Mouse (Mus musculus): ENCODE results near the gene Irak4. TPM values are rescaled to one million over a fixed set of nuclear protein-coding genes. Genes with fewer than 3 reads are reported as not detected.
A peak's percentile ranks its signal among the peaks of the same experiment; 100 is the strongest.

Irak4 gene
- polyA plus RNA-seq, 2 experiments = 1.7 TPM

GRCm38 (mm10) chr15:94572746-94573145 lies 29.3 kb downstream of the Irak4 start:
- no peak for ATAC-seq (ENCODE audit: insufficient read depth)
- no peak for DNase-seq (ENCODE audit: low read depth in 3 of 3, low spot score in 3 of 3)
- Histone ChIP-seq H3K9me3 (ENCODE audit: control insufficient read depth, low read length) (no peaks in the 10 kb centered on the region), H3K36me3 (replicated peaks; ENCODE audit: control insufficient read depth, insufficient read depth, low read depth) (no peaks in the 10 kb centered on the region), H3K27ac (no peak overlapping the region), H3K4me2 (ENCODE audit: low read depth) (no peak overlapping the region), H3K4me3 (ENCODE audit: insufficient read depth in 1 of 2, low read depth in 2 of 2, low read length in 2 of 2) (no peak overlapping the region), H3K9ac (replicated peaks) (no peak overlapping the region), H3K27me3 (ENCODE audit: control insufficient read depth, insufficient read depth, low read length) (no peaks in the 10 kb centered on the region), H3K4me1 (replicated peaks; ENCODE audit: control insufficient read depth in 2 of 2, insufficient read depth in 2 of 2, low read length in 1 of 2) (0 out of 4 replicates have a peak, but pooled peaks cover 0 to 2% of the 10 kb centered on the region in 2 experiments)
- 59% methylated on average over 8 of the region's 8 CpGs for WGBS (ENCODE audit: insufficient replicate concordance)
- TF ChIP-seq CTCF (IDR thresholded peaks at IDR 0.05; ENCODE audit: low read depth) = no peak
- no peak for TF ChIP-seq EP300 (IDR thresholded peaks at IDR 0.05; ENCODE audit: low read depth)

GRCm38 (mm10) chr15:94574566-94575268 lies 31.3 kb downstream of the Irak4 start:
- Histone ChIP-seq H3K9me3 (ENCODE audit: control insufficient read depth, low read length) (no peaks in the 10 kb centered on the region), H3K9ac (replicated peaks) (no peak overlapping the region), H3K4me1 (replicated peaks; ENCODE audit: control insufficient read depth in 2 of 2, insufficient read depth in 2 of 2, low read length in 1 of 2) (no peaks in the 10 kb centered on the region), H3K4me2 (ENCODE audit: low read depth) (no peak overlapping the region), H3K4me3 (ENCODE audit: insufficient read depth in 1 of 2, low read depth in 2 of 2, low read length in 2 of 2) (no peak overlapping the region), H3K27ac (no peak overlapping the region), H3K36me3 (replicated peaks; ENCODE audit: control insufficient read depth, insufficient read depth, low read depth) (peaks cover 5% of the 10 kb centered on the region; the same call in 1 of the 2 replicates), H3K27me3 (ENCODE audit: control insufficient read depth, insufficient read depth, low read length) (no peaks in the 10 kb centered on the region)
- DNase-seq (ENCODE audit: low read depth in 3 of 3, low spot score in 3 of 3) (no peak), ATAC-seq (ENCODE audit: insufficient read depth) (no peak)
- TF ChIP-seq CTCF (IDR thresholded peaks at IDR 0.05; ENCODE audit: low read depth) = no peak
- no peak for TF ChIP-seq EP300 (IDR thresholded peaks at IDR 0.05; ENCODE audit: low read depth)
- WGBS (ENCODE audit: insufficient replicate concordance) = 70% methylated on average over 4 of the region's 4 CpGs

- WGBS (ENCODE audit: insufficient replicate concordance) = 78% methylated on average over 7 of the region's 7 CpGs
- ATAC-seq (ENCODE audit: insufficient read depth) (no peak), DNase-seq (ENCODE audit: low read depth in 3 of 3, low spot score in 3 of 3) (no peak)
- Histone ChIP-seq H3K9me3 (ENCODE audit: control insufficient read depth, low read length) (no peaks in the 10 kb centered on the region), H3K36me3 (replicated peaks; ENCODE audit: control insufficient read depth, insufficient read depth, low read depth) (peaks cover 54% of the 10 kb centered on the region), H3K4me2 (ENCODE audit: low read depth) (no peak overlapping the region), H3K4me1 (replicated peaks; ENCODE audit: control insufficient read depth in 2 of 2, insufficient read depth in 2 of 2, low read length in 1 of 2) (no peaks in the 10 kb centered on the region), H3K9ac (replicated peaks) (no peak overlapping the region), H3K27me3 (ENCODE audit: control insufficient read depth, insufficient read depth, low read length) (no peaks in the 10 kb centered on the region), H3K4me3 (ENCODE audit: insufficient read depth in 1 of 2, low read depth in 2 of 2, low read length in 2 of 2) (no peak overlapping the region), H3K27ac (no peak overlapping the region)
- TF ChIP-seq CTCF (IDR thresholded peaks at IDR 0.05; ENCODE audit: low read depth) = no peak
- no peak for TF ChIP-seq EP300 (IDR thresholded peaks at IDR 0.05; ENCODE audit: low read depth)
These were observed 38.7 kb downstream of the Irak4 start for GRCm38 (mm10) chr15:94582000-94582593.

- H3K36me3 ChIP-seq (replicated peaks; ENCODE audit: control insufficient read depth, insufficient read depth, low read depth) = peaks cover 54% of the 10 kb centered on the region
- no peak for ATAC-seq (ENCODE audit: insufficient read depth)
These were observed 39.7 kb downstream of the Irak4 start for GRCm38 (mm10) chr15:94583153-94583552.

GRCm38 (mm10) chr15:94584738-94585137 lies 41.3 kb downstream of the Irak4 start:
- H3K9me3 ChIP-seq (ENCODE audit: control insufficient read depth, low read length) = no peaks in the 10 kb centered on the region
- no peak for ATAC-seq (ENCODE audit: insufficient read depth)
- H3K4me2 ChIP-seq (ENCODE audit: low read depth) = no peak overlapping the region
- no peaks in the 10 kb centered on the region for H3K27me3 ChIP-seq (ENCODE audit: control insufficient read depth, insufficient read depth, low read length)
- H3K9ac ChIP-seq (replicated peaks) = no peak overlapping the region
- no peak for DNase-seq (ENCODE audit: low read depth in 3 of 3, low spot score in 3 of 3)
- no peak overlapping the region for H3K4me3 ChIP-seq (ENCODE audit: insufficient read depth in 1 of 2, low read depth in 2 of 2, low read length in 2 of 2)
- TF ChIP-seq CTCF (IDR thresholded peaks at IDR 0.05; ENCODE audit: low read depth) (peak; percentile 38), EP300 (IDR thresholded peaks at IDR 0.05; ENCODE audit: low read depth) (no peak)
- peaks cover 49% of the 10 kb centered on the region for H3K36me3 ChIP-seq (replicated peaks; ENCODE audit: control insufficient read depth, insufficient read depth, low read depth)
- H3K27ac ChIP-seq = no peak overlapping the region
- 74% methylated on average over 4 of the region's 4 CpGs for WGBS (ENCODE audit: insufficient replicate concordance)
- peaks cover 3% of the 10 kb centered on the region in 2 experiments; a peak in 2 of 4 replicates for H3K4me1 ChIP-seq (replicated peaks; ENCODE audit: control insufficient read depth in 2 of 2, insufficient read depth in 2 of 2, low read length in 1 of 2)

More at GRCm38 (mm10) chr15:94583153-94583552, 39.7 kb downstream of the Irak4 start:
- no peak for DNase-seq (ENCODE audit: low read depth in 3 of 3, low spot score in 3 of 3)
- Histone ChIP-seq H3K9me3 (ENCODE audit: control insufficient read depth, low read length) (no peaks in the 10 kb centered on the region), H3K4me1 (replicated peaks; ENCODE audit: control insufficient read depth in 2 of 2, insufficient read depth in 2 of 2, low read length in 1 of 2) (peaks cover 0 to 3% of the 10 kb centered on the region in 2 experiments; a peak in 2 of 4 replicates), H3K4me3 (ENCODE audit: insufficient read depth in 1 of 2, low read depth in 2 of 2, low read length in 2 of 2) (no peak overlapping the region), H3K27me3 (ENCODE audit: control insufficient read depth, insufficient read depth, low read length) (no peaks in the 10 kb centered on the region), H3K9ac (replicated peaks) (no peak overlapping the region), H3K4me2 (ENCODE audit: low read depth) (no peak overlapping the region), H3K27ac (no peak overlapping the region)
- 80% methylated on average over 10 of the region's 10 CpGs for WGBS (ENCODE audit: insufficient replicate concordance)
- TF ChIP-seq EP300 (IDR thresholded peaks at IDR 0.05; ENCODE audit: low read depth) = no peak
- TF ChIP-seq CTCF (IDR thresholded peaks at IDR 0.05; ENCODE audit: low read depth) = no peak

All from liver, embryonic 14.5 days (tissue).